Mouse (Mus musculus) monocyte, adult 5-6 weeks (primary cell): ENCODE results near the gene Hist2h3c2. TPM values are rescaled to one million over a fixed set of nuclear protein-coding genes. Genes with fewer than 3 reads are reported as not detected.
"Not testable (repeated sequence)": the region's sequence is repeated elsewhere in the genome, so short reads cannot be mapped to it uniquely, and the experiment has no call there.

Experiments
- ATAC-seq: fragments of 153-309, 156-312 bp; replicated peaks from 2 replicates; pipeline ENCODE4 v1.8.0; 2017; ENCODE audit warnings: mild to moderate bottlenecking; ENCODE audit not compliant: low TSS enrichment, insufficient number of reproducible peaks, severe bottlenecking, poor library complexity, low FRiP score
- total RNA-seq: library from RNA; stranded (forward); fragments of 200-1000, 200-491, 200-594 nt; gene quantifications from 3 replicates; pipeline ENCODE4 v1.2.3, GENCODE M21; 2017

Hist2h3c2 gene
- total RNA-seq, 1 experiment from 2014 or later = 1.6 TPM

- peak; percentile 79 for ATAC-seq
Measured at GRCm38 (mm10) chr3:96219661-96220130, 19.2 kb downstream of the Hist2h3c2 start, which contains the start of the genes Bola1 and Hist2h2ab. Bola1 (minus strand) TSS chr3:96219709. Hist2h2ab (plus strand) TSS chr3:96219865.

GRCm38 (mm10) chr3:96219191-96219641, 19.7 kb downstream of the Hist2h3c2 start:
- no peak for ATAC-seq

- ATAC-seq = no peak
Measured at GRCm38 (mm10) chr3:96209242-96209641, 29.7 kb downstream of the Hist2h3c2 start.

- ATAC-seq = no peak
Measured at GRCm38 (mm10) chr3:96207819-96208218, 31.1 kb downstream of the Hist2h3c2 start.

GRCm38 (mm10) chr3:96199731-96200130, 39.2 kb downstream of the Hist2h3c2 start:
- ATAC-seq = no peak

GRCm38 (mm10) chr3:96198601-96199251, 40.2 kb downstream of the Hist2h3c2 start:
- ATAC-seq = not testable (repeated sequence)

- ATAC-seq = no peak
Measured at GRCm38 (mm10) chr3:96198181-96198580, 40.7 kb downstream of the Hist2h3c2 start.

GRCm38 (mm10) chr3:96197129-96197749, 41.7 kb downstream of the Hist2h3c2 start:
- ATAC-seq = peak; percentile 89

GRCm38 (mm10) chr3:96196437-96197128, 42.3 kb downstream of the Hist2h3c2 start:
- ATAC-seq = no peak

- no peak for ATAC-seq
Measured at GRCm38 (mm10) chr3:96195616-96196313, 43.2 kb downstream of the Hist2h3c2 start.

- no peak for ATAC-seq
Measured at GRCm38 (mm10) chr3:96194966-96195365, 44.0 kb downstream of the Hist2h3c2 start.

GRCm38 (mm10) chr3:96192977-96193376, 46.0 kb downstream of the Hist2h3c2 start:
- ATAC-seq = no peak

Other genes starting within 250 kb of the Hist2h3c2 start
- 73.1 to 144 TPM (median 131 TPM) in 3 replicates for gene Plekho1, start 243.1 kb downstream of the Hist2h3c2 start, total RNA-seq
- 18.1 to 75.8 TPM (median 21.4 TPM) in 3 replicates for gene Vps45, start 180.7 kb downstream of the Hist2h3c2 start, total RNA-seq
- gene Otud7b, start 134.6 kb downstream of the Hist2h3c2 start, total RNA-seq = 12.5 to 26.2 TPM (median 17.1 TPM) in 3 replicates
- gene Mtmr11, start 77.1 kb downstream of the Hist2h3c2 start, total RNA-seq = 0.43 to 2.4 TPM in 2 of 3 replicates, not detected in the other
- gene Sf3b4, start 66.8 kb downstream of the Hist2h3c2 start, total RNA-seq = 4.0 to 14.2 TPM (median 7.5 TPM) in 3 replicates
- gene Sv2a, start 58.0 kb downstream of the Hist2h3c2 start, total RNA-seq = 0.21 to 0.29 TPM in 2 of 3 replicates, not detected in the other
- 3.9 to 8.1 TPM (median 6.9 TPM) in 3 replicates for gene Bola1, start 19.4 kb downstream of the Hist2h3c2 start, total RNA-seq
- 11.5 to 28.2 TPM (median 14.2 TPM) in 3 replicates for gene Hist2h2ab, start 19.3 kb downstream of the Hist2h3c2 start, total RNA-seq
- 169 to 362 TPM (median 289 TPM) in 3 replicates for gene Hist2h2ac, start 18.2 kb downstream of the Hist2h3c2 start, total RNA-seq
- 2.5 to 12.5 TPM (median 3.6 TPM) in 3 replicates for gene Hist2h2be, start 18.0 kb downstream of the Hist2h3c2 start, total RNA-seq
- 492 to 498 TPM (median 493 TPM) in 3 replicates for gene Hist2h2aa2, start 1.1 kb upstream of the Hist2h3c2 start, total RNA-seq
- 960 to 1,517 TPM (median 1,455 TPM) in 3 replicates for gene Hist2h2aa1, start 6.4 kb upstream of the Hist2h3c2 start, total RNA-seq
- gene Hist2h3c1, start 7.6 kb upstream of the Hist2h3c2 start, total RNA-seq = not detected in 3 replicates
- 9.6 to 40.3 TPM (median 12.9 TPM) in 3 replicates for gene Hist2h4, start 24.2 kb upstream of the Hist2h3c2 start, total RNA-seq
- 4.4 to 34.9 TPM (median 10.9 TPM) in 3 replicates for gene Hist2h3b, start 29.5 kb upstream of the Hist2h3c2 start, total RNA-seq
- 249 to 540 TPM (median 349 TPM) in 3 replicates for gene Hist2h2bb, start 30.6 kb upstream of the Hist2h3c2 start, total RNA-seq
- gene Fcgr1, start 54.8 kb upstream of the Hist2h3c2 start, total RNA-seq = 11.6 to 16.4 TPM (median 12.6 TPM) in 3 replicates
- not detected in 3 replicates for gene BC107364, start 213.2 kb upstream of the Hist2h3c2 start, total RNA-seq